Mouse (Mus musculus) liver, embryonic 14.5 days (tissue): Measurements from ENCODE around the gene Pnrc2.

ENCODE experiments used
- CTCF ChIP-seq: IDR thresholded peaks from 2 replicates; pipeline ENCODE4 v1.5.1; 2016; ENCODE audit warnings: antibody characterized with exemption, low read depth, control low read depth
- EP300 ChIP-seq: IDR thresholded peaks from 2 replicates; pipeline ENCODE4 v1.6.1; 2016; ENCODE audit warnings: antibody characterized with exemption, low read depth

DNA sequence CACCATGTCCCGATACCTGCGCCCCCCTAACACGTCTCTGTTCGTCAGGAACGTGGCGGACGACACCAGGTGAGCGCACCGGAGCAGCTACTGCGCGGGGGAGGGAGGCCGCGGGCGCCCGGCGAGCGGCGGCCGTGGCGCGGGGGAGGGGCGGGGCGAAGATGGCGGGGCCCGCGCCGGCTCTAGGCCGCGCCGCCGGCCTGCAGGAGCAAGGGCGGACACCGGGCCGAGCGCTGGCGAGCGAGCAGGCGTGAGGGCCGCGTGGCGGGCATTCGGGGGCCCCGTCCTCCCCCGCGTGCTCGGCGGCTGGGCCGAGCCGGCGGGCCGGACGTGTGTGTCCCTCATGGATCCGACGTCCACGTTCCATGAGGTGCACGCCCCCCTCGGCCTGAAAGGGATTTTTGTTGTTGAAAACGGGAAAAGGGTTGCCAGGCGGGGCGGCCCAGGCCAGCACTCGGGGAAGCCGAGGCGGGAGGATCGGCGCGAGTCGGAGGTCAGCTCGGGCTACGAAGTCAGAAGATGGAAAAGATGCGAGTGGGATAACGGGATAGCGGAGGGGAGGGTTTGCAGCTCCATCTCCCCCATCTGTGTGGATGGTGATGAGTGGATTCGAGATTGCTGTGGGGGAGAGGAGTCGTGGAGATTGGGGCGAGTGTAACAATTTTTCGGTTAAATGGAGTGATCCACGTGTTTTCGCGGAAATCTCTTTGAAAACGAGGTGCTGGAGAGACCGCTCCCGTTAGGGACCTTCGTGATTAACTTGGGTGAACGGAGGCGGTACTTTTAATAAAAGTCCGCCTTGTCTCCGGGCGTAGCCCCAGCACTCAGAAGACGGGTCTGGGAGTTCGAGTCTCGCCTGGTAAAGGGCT is 17.2 kb downstream of the Pnrc2 start:
- no peak for TF ChIP-seq CTCF
- TF ChIP-seq EP300, result no peak
